Mouse (Mus musculus): ENCODE results near the gene B3galt4. TPM values are rescaled to one million over a fixed set of nuclear protein-coding genes. Genes with fewer than 3 reads are reported as not detected.

Gene B3galt4
- polyA plus RNA-seq, 1 experiment from 2014 or later = 5.6 TPM

- Histone ChIP-seq H3K27ac (no peak overlapping the region), H3K4me1 (no peaks in the 10 kb centered on the region)
- WGBS = 21% methylated on average over 4 of the region's 4 CpGs
Measured at GRCm38 (mm10) chr17:33902079-33902478, 49.2 kb downstream of the B3galt4 start.

GRCm38 (mm10) chr17:33901653-33902052 lies 49.6 kb downstream of the B3galt4 start:
- no peak overlapping the region for H3K4me3 ChIP-seq (replicated peaks)
- H3K27me3 ChIP-seq = no peaks in the 10 kb centered on the region
- H3K4me1 ChIP-seq = no peaks in the 10 kb centered on the region
- ATAC-seq (replicated peaks; ENCODE audit: low FRiP score) = no peak
- WGBS = 58% methylated on average over 4 of the region's 4 CpGs
- no peak overlapping the region for H3K9ac ChIP-seq
- H3K4me2 ChIP-seq = no peak overlapping the region
- H3K27ac ChIP-seq = no peak overlapping the region
- no peaks in the 10 kb centered on the region for H3K9me3 ChIP-seq (replicated peaks)
- H3K36me3 ChIP-seq = no peaks in the 10 kb centered on the region

More at GRCm38 (mm10) chr17:33902079-33902478, 49.2 kb downstream of the B3galt4 start:
- no peak for ATAC-seq (replicated peaks; ENCODE audit: low FRiP score)
- Histone ChIP-seq H3K27me3 (no peaks in the 10 kb centered on the region), H3K36me3 (no peaks in the 10 kb centered on the region), H3K9me3 (replicated peaks) (no peaks in the 10 kb centered on the region), H3K4me2 (no peak overlapping the region), H3K9ac (no peak overlapping the region), H3K4me3 (replicated peaks) (no peak overlapping the region)

- no peaks in the 10 kb centered on the region for H3K27me3 ChIP-seq
- no peak overlapping the region for H3K4me3 ChIP-seq (replicated peaks)
- H3K4me2 ChIP-seq = no peak overlapping the region
- H3K9me3 ChIP-seq (replicated peaks) = no peaks in the 10 kb centered on the region
- WGBS = 86% methylated on average over 4 of the region's 4 CpGs
- no peaks in the 10 kb centered on the region for H3K36me3 ChIP-seq
- H3K27ac ChIP-seq = no peak overlapping the region
- no peak for ATAC-seq (replicated peaks; ENCODE audit: low FRiP score)
- no peaks in the 10 kb centered on the region for H3K4me1 ChIP-seq
- H3K9ac ChIP-seq = no peak overlapping the region
Measured at GRCm38 (mm10) chr17:33900989-33901314, 50.3 kb downstream of the B3galt4 start.

- Histone ChIP-seq H3K27ac (no peak overlapping the region), H3K4me3 (replicated peaks) (no peak overlapping the region), H3K4me2 (no peak overlapping the region), H3K27me3 (no peaks in the 10 kb centered on the region), H3K36me3 (no peaks in the 10 kb centered on the region), H3K9me3 (replicated peaks) (no peaks in the 10 kb centered on the region), H3K9ac (no peak overlapping the region), H3K4me1 (no peaks in the 10 kb centered on the region)
- WGBS = 62% methylated on average over 7 of the region's 7 CpGs
- no peak for ATAC-seq (replicated peaks; ENCODE audit: low FRiP score)
Measured at GRCm38 (mm10) chr17:33900281-33900988, 50.9 kb downstream of the B3galt4 start.

Other genes starting within 250 kb of the B3galt4 start
- 50.9 and 57.5 TPM in 2 replicates for gene March2, start 232.8 kb downstream of the B3galt4 start, polyA plus RNA-seq (2015; fragmentation: Nextera tagmentation; extraction: Ambion mirVana)
- gene Rab11b, start 191.0 kb downstream of the B3galt4 start, polyA plus RNA-seq (2015; fragmentation: Nextera tagmentation; extraction: Ambion mirVana) = 275 and 342 TPM in 2 replicates
- 21.5 and 27.9 TPM in 2 replicates for gene Angptl4, start 169.7 kb downstream of the B3galt4 start, polyA plus RNA-seq (2015; fragmentation: Nextera tagmentation; extraction: Ambion mirVana)
- gene Kank3, start 141.0 kb downstream of the B3galt4 start, polyA plus RNA-seq (2015; fragmentation: Nextera tagmentation; extraction: Ambion mirVana) = 46.5 and 53.4 TPM in 2 replicates
- 1,038 and 1,163 TPM in 2 replicates for gene Rps28, start 126.9 kb downstream of the B3galt4 start, polyA plus RNA-seq (2015; fragmentation: Nextera tagmentation; extraction: Ambion mirVana)
- gene Ndufa7, start 126.9 kb downstream of the B3galt4 start, polyA plus RNA-seq (2015; fragmentation: Nextera tagmentation; extraction: Ambion mirVana) = 490 and 495 TPM in 2 replicates
- gene Cd320, start 108.4 kb downstream of the B3galt4 start, polyA plus RNA-seq (2015; fragmentation: Nextera tagmentation; extraction: Ambion mirVana) = 97.9 and 102 TPM in 2 replicates
- gene Gm7029, start 77.7 kb downstream of the B3galt4 start, polyA plus RNA-seq (2015; fragmentation: Nextera tagmentation; extraction: Ambion mirVana) = not detected in 2 replicates
- gene Kifc1, start 60.8 kb downstream of the B3galt4 start, polyA plus RNA-seq (2015; fragmentation: Nextera tagmentation; extraction: Ambion mirVana) = 8.2 and 9.1 TPM in 2 replicates
- gene Platr17, start 46.4 kb downstream of the B3galt4 start, polyA plus RNA-seq (2015; fragmentation: Nextera tagmentation; extraction: Ambion mirVana) = 0.19 TPM in 1 of 2 replicates, not detected in the other
- gene Daxx, start 42.1 kb downstream of the B3galt4 start, polyA plus RNA-seq (2015; fragmentation: Nextera tagmentation; extraction: Ambion mirVana) = 47.6 and 60.0 TPM in 2 replicates
- gene Tapbp, start 35.6 kb downstream of the B3galt4 start, polyA plus RNA-seq (2015; fragmentation: Nextera tagmentation; extraction: Ambion mirVana) = 28.3 and 35.9 TPM in 2 replicates
- gene Zbtb22, start 35.6 kb downstream of the B3galt4 start, polyA plus RNA-seq (2015; fragmentation: Nextera tagmentation; extraction: Ambion mirVana) = 17.5 and 19.3 TPM in 2 replicates
- 30.7 and 34.5 TPM in 2 replicates for gene Rgl2, start 21.9 kb downstream of the B3galt4 start, polyA plus RNA-seq (2015; fragmentation: Nextera tagmentation; extraction: Ambion mirVana)
- gene Pfdn6, start 11.1 kb downstream of the B3galt4 start, polyA plus RNA-seq (2015; fragmentation: Nextera tagmentation; extraction: Ambion mirVana) = 171 and 183 TPM in 2 replicates
- gene Wdr46, start 10.8 kb downstream of the B3galt4 start, polyA plus RNA-seq (2015; fragmentation: Nextera tagmentation; extraction: Ambion mirVana) = 41.8 and 44.0 TPM in 2 replicates
- 48.0 and 53.5 TPM in 2 replicates for gene Vps52, start 4.3 kb upstream of the B3galt4 start, polyA plus RNA-seq (2015; fragmentation: Nextera tagmentation; extraction: Ambion mirVana)
- 1,731 and 1,904 TPM in 2 replicates for gene Rps18, start 4.5 kb upstream of the B3galt4 start, polyA plus RNA-seq (2015; fragmentation: Nextera tagmentation; extraction: Ambion mirVana)
- 24.6 and 27.2 TPM in 2 replicates for gene H2-K1, start 48.9 kb upstream of the B3galt4 start, polyA plus RNA-seq (2015; fragmentation: Nextera tagmentation; extraction: Ambion mirVana)
- 20.3 and 21.7 TPM in 2 replicates for gene Ring1, start 73.2 kb upstream of the B3galt4 start, polyA plus RNA-seq (2015; fragmentation: Nextera tagmentation; extraction: Ambion mirVana)
- 51.7 and 52.5 TPM in 2 replicates for gene H2-Ke6, start 76.6 kb upstream of the B3galt4 start, polyA plus RNA-seq (2015; fragmentation: Nextera tagmentation; extraction: Ambion mirVana)
- 197 and 211 TPM in 2 replicates for gene Slc39a7, start 80.2 kb upstream of the B3galt4 start, polyA plus RNA-seq (2015; fragmentation: Nextera tagmentation; extraction: Ambion mirVana)
- 50.5 and 53.0 TPM in 2 replicates for gene Rxrb, start 80.3 kb upstream of the B3galt4 start, polyA plus RNA-seq (2015; fragmentation: Nextera tagmentation; extraction: Ambion mirVana)
- 2.2 and 6.6 TPM in 2 replicates for gene Col11a2, start 87.9 kb upstream of the B3galt4 start, polyA plus RNA-seq (2015; fragmentation: Nextera tagmentation; extraction: Ambion mirVana)
- gene H2-Oa, start 140.9 kb upstream of the B3galt4 start, polyA plus RNA-seq (2015; fragmentation: Nextera tagmentation; extraction: Ambion mirVana) = 0.39 and 0.64 TPM in 2 replicates
- 14.8 and 15.9 TPM in 2 replicates for gene H2-DMa, start 168.1 kb upstream of the B3galt4 start, polyA plus RNA-seq (2015; fragmentation: Nextera tagmentation; extraction: Ambion mirVana)
- gene Brd2, start 171.1 kb upstream of the B3galt4 start, polyA plus RNA-seq (2015; fragmentation: Nextera tagmentation; extraction: Ambion mirVana) = 135 and 140 TPM in 2 replicates
- gene H2-DMb2, start 191.8 kb upstream of the B3galt4 start, polyA plus RNA-seq (2015; fragmentation: Nextera tagmentation; extraction: Ambion mirVana) = 22.6 and 25.3 TPM in 2 replicates
- gene H2-DMb1, start 201.6 kb upstream of the B3galt4 start, polyA plus RNA-seq (2015; fragmentation: Nextera tagmentation; extraction: Ambion mirVana) = 4.9 and 6.0 TPM in 2 replicates
- 3.5 and 3.8 TPM in 2 replicates for gene Tap1, start 236.1 kb upstream of the B3galt4 start, polyA plus RNA-seq (2015; fragmentation: Nextera tagmentation; extraction: Ambion mirVana)
- 3.0 and 3.2 TPM in 2 replicates for gene Psmb9, start 236.3 kb upstream of the B3galt4 start, polyA plus RNA-seq (2015; fragmentation: Nextera tagmentation; extraction: Ambion mirVana)
- gene Psmb8, start 246.2 kb upstream of the B3galt4 start, polyA plus RNA-seq (2015; fragmentation: Nextera tagmentation; extraction: Ambion mirVana) = 6.0 and 7.1 TPM in 2 replicates